Mouse (Mus musculus) cerebellum, adult 11 months (tissue): Measurements from ENCODE around the gene Hist1h2ak.
"Not testable (repeated sequence)": the region's sequence is repeated elsewhere in the genome, so short reads cannot be mapped to it uniquely, and the experiment has no call there.

ENCODE experiments used
- DNase-seq: peaks from one replicate; pipeline ENCODE4 v3.0.0; 2022

Hist1h2ak gene

GRCm38 (mm10) chr13:21753524-21754285 is at the start of gene Hist1h2ak, which contains the start of gene Hist1h2bn:
Hist1h2ak (minus strand) TSS chr13:21753827.
Hist1h2bn (plus strand) TSS chr13:21754123.
- DNase-seq: peak; percentile 58

DNA sequence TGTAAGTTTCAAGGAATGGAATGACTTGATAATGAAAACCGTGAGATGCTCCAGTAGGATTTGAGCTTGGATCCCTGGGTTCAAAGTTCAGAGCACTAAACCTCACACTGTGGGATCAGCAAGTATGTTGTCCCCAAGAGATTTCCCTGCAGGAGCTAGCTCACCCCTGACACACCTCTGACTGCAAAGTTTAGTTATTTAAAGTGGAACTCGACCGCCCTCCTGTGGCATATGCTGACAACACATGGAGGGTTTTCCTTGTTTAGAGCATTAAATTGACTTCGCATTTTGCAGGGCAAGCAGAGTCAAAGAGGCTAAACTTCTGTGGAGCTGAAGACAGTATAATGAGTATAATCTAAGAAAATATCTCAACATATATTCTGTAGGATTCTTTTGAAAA is 49.4 kb upstream of the Hist1h2ak start:
- DNase-seq: not testable (repeated sequence)

DNA sequence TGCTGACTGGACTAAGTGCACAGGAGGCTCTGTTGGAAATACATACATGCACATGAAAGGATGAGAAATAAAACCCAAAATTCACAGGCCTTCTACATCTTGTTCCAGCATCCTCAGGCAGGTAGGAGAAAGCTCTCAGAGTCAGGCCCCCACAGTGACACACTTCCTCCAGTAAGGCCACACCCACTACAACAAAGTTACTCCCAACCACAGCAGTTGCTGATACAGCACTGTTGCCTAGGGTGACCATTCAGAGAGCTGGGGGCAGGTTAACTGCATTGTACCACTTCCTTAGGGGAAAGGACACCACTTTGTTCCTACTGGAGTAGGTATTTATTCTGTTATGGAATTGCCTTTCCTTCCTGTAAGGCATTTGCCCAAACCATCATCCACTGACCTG is 43.5 kb upstream of the Hist1h2ak start:
- DNase-seq: not testable (repeated sequence)

GRCm38 (mm10) chr13:21795584-21795983 is 42.0 kb upstream of the Hist1h2ak start:
- no peak for DNase-seq

- DNase-seq: no peak
These were observed 37.1 kb upstream of the Hist1h2ak start for GRCm38 (mm10) chr13:21790601-21791283.

GRCm38 (mm10) chr13:21789925-21790324 is 36.3 kb upstream of the Hist1h2ak start:
- DNase-seq: no peak

- DNase-seq: no peak
These were observed 34.4 kb upstream of the Hist1h2ak start for GRCm38 (mm10) chr13:21787760-21788593.

- peak; percentile 86 for DNase-seq
These were observed 33.4 kb upstream of the Hist1h2ak start, which contains the start of the genes Hist1h2an and Hist1h2bp for GRCm38 (mm10) chr13:21786899-21787629. Hist1h2an (minus strand) TSS chr13:21787218. Hist1h2bp (plus strand) TSS chr13:21787461.

- no peak for DNase-seq
These were observed 32.7 kb upstream of the Hist1h2ak start for GRCm38 (mm10) chr13:21786189-21786898.

GRCm38 (mm10) chr13:21784311-21784710 is 30.7 kb upstream of the Hist1h2ak start:
- no peak for DNase-seq

DNA sequence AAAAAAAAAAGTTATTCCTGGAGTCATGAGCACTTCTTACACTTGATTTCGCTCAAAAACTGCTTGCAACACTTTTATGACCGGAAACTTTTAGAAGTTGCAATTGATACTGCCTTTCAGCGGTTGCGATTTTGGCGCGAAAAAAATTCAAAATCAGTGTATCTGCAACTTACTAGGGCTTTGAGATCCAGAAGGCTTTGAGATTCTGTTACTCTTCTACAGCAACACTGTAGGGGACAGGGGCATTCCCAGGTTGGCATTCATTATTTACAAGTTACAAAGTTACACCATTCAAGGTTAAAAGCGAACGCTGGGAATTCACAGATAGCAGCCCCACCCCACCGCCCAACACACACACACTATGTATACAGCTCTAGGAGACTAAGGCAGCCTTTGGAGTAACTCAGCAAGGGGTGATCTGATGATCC is 30.1 kb upstream of the Hist1h2ak start:
- DNase-seq: peak; percentile 20

- DNase-seq: peak; percentile 49
These were observed 29.6 kb upstream of the Hist1h2ak start, which contains the start of gene Hist1h3i for GRCm38 (mm10) chr13:21783255-21783617. Hist1h3i (minus strand) TSS chr13:21783370.

GRCm38 (mm10) chr13:21782361-21783254 is 29.0 kb upstream of the Hist1h2ak start:
- peak; percentile 24 for DNase-seq

DNA sequence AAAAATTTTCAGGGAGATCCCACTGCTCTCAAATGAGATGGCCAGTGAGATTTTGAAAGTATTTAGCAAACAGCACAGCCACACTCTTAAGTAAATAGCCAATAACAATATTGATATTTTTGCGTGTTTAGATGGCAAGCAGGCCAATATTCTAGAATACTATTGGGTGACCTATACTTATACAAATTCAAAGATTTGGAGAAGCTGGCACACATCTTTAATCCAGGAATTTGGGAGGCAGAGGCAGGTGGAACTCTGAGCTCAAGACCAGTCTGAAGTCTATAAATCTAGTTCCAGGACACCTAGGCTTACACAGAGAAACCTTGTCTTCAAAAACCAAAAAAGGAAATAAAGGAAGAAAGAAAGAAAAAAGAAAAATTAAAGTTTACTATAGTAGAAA is 28.0 kb upstream of the Hist1h2ak start:
- DNase-seq: no peak

- no peak for DNase-seq
These were observed 27.5 kb upstream of the Hist1h2ak start for GRCm38 (mm10) chr13:21781021-21781555.

DNA sequence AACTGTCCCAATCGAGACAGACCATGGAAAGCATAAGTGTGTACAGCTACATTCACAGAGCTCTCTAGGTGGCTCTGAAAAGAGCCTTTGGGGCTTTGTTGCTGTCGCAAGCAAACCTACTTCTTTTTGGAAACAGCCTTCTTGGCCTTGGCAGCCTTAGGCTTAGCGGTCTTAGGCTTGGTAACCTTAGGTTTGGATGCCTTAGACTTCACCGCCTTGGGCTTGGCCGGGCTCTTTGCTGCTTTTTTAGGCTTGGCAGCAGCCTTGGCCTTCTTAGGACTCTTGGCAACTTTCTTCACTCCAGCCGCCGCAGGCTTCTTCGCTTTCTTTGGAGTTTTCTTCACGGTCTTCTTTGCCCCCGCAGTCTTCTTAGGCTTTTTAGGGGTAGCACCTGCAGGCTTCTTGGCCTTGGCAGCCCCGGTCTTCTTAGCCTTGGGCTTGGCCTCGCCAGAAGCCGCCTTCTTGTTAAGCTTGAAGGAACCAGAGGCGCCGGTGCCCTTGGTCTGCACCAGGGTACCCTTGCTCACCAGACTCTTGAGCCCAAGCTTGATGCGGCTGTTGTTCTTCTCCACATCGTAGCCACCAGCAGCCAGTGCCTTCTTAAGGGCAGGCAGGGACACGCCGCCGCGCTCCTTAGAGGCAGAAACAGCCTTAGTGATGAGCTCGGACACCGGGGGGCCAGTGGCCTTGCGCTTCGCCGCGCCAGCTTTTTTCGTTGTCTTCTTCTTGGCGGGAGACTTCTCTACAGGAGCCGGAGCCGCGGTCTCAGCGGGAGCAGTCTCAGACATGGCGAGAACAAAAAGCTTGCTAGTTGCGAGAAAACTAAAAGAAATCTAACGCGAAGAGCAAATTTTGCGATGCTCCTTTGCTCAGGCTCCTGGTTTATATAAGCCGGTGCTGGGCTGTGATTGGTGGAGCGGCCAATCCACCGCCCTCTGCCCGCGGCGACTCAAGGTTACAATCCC is 26.4 kb upstream of the Hist1h2ak start, which contains the start of gene Hist1h1b:
TSS of gene Hist1h1b (minus strand) at position 859 of the 965 bp plus-strand sequence.
- DNase-seq: peak; percentile 72

DNA sequence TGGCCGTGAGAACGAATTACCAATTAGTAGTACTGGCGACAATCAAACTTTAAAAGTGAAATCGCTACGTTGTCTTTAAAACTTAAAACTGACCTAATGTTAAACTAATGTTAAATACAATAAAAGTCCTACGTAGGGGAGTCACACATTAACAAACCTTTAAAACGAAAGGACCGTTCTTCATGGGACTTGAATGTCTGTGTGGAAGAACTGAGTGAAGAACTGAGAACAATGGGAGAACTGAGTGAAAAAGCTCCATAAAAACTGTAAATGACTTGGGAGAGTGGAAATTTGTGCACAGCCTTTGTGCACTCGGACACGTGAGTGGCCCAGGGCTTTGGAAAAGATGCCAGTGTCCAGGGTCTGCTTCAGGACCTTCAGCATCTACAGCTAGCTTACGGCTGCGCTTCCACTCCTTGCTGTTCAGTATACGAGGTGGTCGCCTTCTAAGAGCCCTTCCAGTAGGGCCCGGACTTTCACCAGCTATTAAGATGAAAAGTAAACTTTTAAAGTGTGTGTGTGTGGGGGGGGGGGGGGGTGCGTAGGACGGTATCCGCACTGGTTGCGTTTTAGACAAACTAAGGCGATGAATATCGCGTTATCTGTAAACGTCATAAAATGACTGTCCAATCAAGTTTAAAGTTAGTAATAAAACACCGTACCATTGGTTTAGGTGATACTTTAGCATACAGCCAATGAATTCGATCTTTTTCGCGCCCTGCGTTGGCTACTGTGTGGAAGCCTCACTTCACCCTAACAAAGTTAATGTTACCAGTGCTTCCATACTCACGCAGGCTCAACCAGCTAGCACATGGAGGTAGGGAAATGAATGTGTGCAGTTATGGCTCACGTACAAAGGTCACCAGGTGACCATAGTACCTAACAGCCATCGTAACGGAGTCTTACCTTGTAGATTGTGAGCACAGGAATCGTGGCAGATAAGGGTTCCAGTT is 25.5 kb upstream of the Hist1h2ak start:
- DNase-seq: peak; percentile 57

DNA sequence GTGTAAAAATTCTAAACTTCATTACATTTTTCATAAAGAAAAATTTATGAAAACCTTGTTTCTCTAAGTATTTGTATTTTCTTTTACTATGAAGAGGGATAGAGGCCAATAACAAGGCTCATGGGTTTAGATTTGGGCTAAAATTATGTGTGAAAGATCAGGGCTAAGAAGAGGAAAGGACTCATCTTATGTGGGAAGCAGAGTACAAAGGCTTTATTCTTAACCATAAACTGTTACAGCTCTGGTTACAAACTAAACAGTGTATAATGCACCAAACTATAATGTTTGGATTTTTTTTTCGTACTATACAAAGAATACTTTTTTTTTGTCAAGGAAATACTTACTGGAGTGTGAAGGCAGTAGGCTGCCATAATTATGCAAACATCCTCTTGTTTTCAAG is 2.1 kb upstream of the Hist1h2ak start:
- no peak for DNase-seq
